Mouse (Mus musculus): ENCODE data around the gene Rgl2.
"Not testable (repeated sequence)": the region's sequence is repeated elsewhere in the genome, so short reads cannot be mapped to it uniquely, and the experiment has no call there.

The Rgl2 gene

GRCm38 (mm10) chr17:33929371-33930279 lies at the start of gene Rgl2:
TSS of gene Rgl2 (plus strand) at chr17:33929543.
- no peak for DNase-seq (ENCODE audit: low read depth)

GRCm38 (mm10) chr17:33884320-33884719 lies 45.0 kb upstream of the Rgl2 start:
- DNase-seq (ENCODE audit: low read depth): not testable (repeated sequence)

GRCm38 (mm10) chr17:33887802-33888201 lies 41.5 kb upstream of the Rgl2 start:
- DNase-seq (ENCODE audit: low read depth): not testable (repeated sequence)

- not testable (repeated sequence) for DNase-seq (ENCODE audit: low read depth)
These were observed 41.1 kb upstream of the Rgl2 start for GRCm38 (mm10) chr17:33888230-33888629.

- DNase-seq (ENCODE audit: low read depth): not testable (repeated sequence)
These were observed 39.3 kb upstream of the Rgl2 start for GRCm38 (mm10) chr17:33889941-33890532.

GRCm38 (mm10) chr17:33890533-33891059 lies 38.7 kb upstream of the Rgl2 start, which contains the start of gene Kifc1:
TSS of gene Kifc1 (minus strand) at chr17:33890661.
- peak; percentile 97 for DNase-seq (ENCODE audit: low read depth)

GRCm38 (mm10) chr17:33891357-33891756 lies 38.0 kb upstream of the Rgl2 start:
- DNase-seq (ENCODE audit: low read depth): no peak

GRCm38 (mm10) chr17:33891892-33892291 lies 37.5 kb upstream of the Rgl2 start:
- DNase-seq (ENCODE audit: low read depth): not testable (repeated sequence)

- no peak for DNase-seq (ENCODE audit: low read depth)
These were observed 36.9 kb upstream of the Rgl2 start for GRCm38 (mm10) chr17:33892429-33892828.

- DNase-seq (ENCODE audit: low read depth): not testable (repeated sequence)
These were observed 36.3 kb upstream of the Rgl2 start for GRCm38 (mm10) chr17:33893011-33893410.

- no peak for DNase-seq (ENCODE audit: low read depth)
These were observed 32.1 kb upstream of the Rgl2 start for GRCm38 (mm10) chr17:33897114-33897794.

- DNase-seq (ENCODE audit: low read depth): peak; percentile 55
These were observed 31.1 kb upstream of the Rgl2 start for GRCm38 (mm10) chr17:33898193-33898592.

- no peak for DNase-seq (ENCODE audit: low read depth)
These were observed 29.7 kb upstream of the Rgl2 start for GRCm38 (mm10) chr17:33899642-33900041.

- DNase-seq (ENCODE audit: low read depth): no peak
These were observed 28.9 kb upstream of the Rgl2 start for GRCm38 (mm10) chr17:33900281-33900988.

GRCm38 (mm10) chr17:33900989-33901314 lies 28.4 kb upstream of the Rgl2 start:
- no peak for DNase-seq (ENCODE audit: low read depth)

- no peak for DNase-seq (ENCODE audit: low read depth)
These were observed 27.7 kb upstream of the Rgl2 start for GRCm38 (mm10) chr17:33901653-33902052.

- DNase-seq (ENCODE audit: low read depth): no peak
These were observed 27.3 kb upstream of the Rgl2 start for GRCm38 (mm10) chr17:33902079-33902478.

- no peak for DNase-seq (ENCODE audit: low read depth)
These were observed 26.9 kb upstream of the Rgl2 start for GRCm38 (mm10) chr17:33902491-33902890.

GRCm38 (mm10) chr17:33903911-33904651 lies 25.3 kb upstream of the Rgl2 start:
- DNase-seq (ENCODE audit: low read depth): not testable (repeated sequence)

GRCm38 (mm10) chr17:33904835-33905234 lies 24.5 kb upstream of the Rgl2 start, which contains the start of gene Platr17:
TSS of gene Platr17 (plus strand) at chr17:33905135.
- DNase-seq (ENCODE audit: low read depth): not testable (repeated sequence)
